Mouse (Mus musculus): ENCODE measurements at regions not wholly inside any gene's neighbourhood (a gene's known extent, or its start where the extent isn't known, plus 50 kb on each side); places are given as distances from the start of the nearest gene placed in this dataset.

- Histone ChIP-seq H3K4me2 (no peak overlapping the region), H3K27ac (no peak overlapping the region), H3K9me3 (no peaks in the 10 kb centered on the region), H3K27me3 (no peaks in the 10 kb centered on the region), H3K36me3 (no peaks in the 10 kb centered on the region), H3K4me3 (no peak overlapping the region), H3K4me1 (peaks cover 3% of the 10 kb centered on the region), H3K9ac (no peak overlapping the region)
- no peak for ATAC-seq (ENCODE audit: insufficient number of reproducible peaks, low FRiP score, low TSS enrichment, low read depth)
- WGBS, result 27% methylated on average over 2 of the region's 2 CpGs
Observed at GRCm38 (mm10) chr11:32113118-32113826, 86.8 kb downstream of the Il9r start.

- H3K27me3 ChIP-seq, result no peaks in the 10 kb centered on the region
- WGBS, result 19% methylated on average over 5 of the region's 5 CpGs
- H3K4me1 ChIP-seq, result peaks cover 3% of the 10 kb centered on the region; the same call in 1 of the 2 replicates
- H3K9me3 ChIP-seq, result no peaks in the 10 kb centered on the region
- ATAC-seq (ENCODE audit: insufficient number of reproducible peaks, low FRiP score, low TSS enrichment, low read depth), result no peak
- no peaks in the 10 kb centered on the region for H3K36me3 ChIP-seq
- H3K27ac ChIP-seq, result no peak overlapping the region
- H3K4me3 ChIP-seq, result no peak overlapping the region
- H3K9ac ChIP-seq, result no peak overlapping the region
- no peak overlapping the region for H3K4me2 ChIP-seq
Observed at GRCm38 (mm10) chr11:32112521-32112920, 87.6 kb downstream of the Il9r start.

GRCm38 (mm10) chr11:32111841-32112240 is 88.2 kb downstream of the Il9r start:
- WGBS, result 73% methylated on average over 3 of the region's 3 CpGs
- no peak overlapping the region for H3K9ac ChIP-seq
- H3K4me1 ChIP-seq, result peaks cover 3% of the 10 kb centered on the region; the same call in 1 of the 2 replicates
- H3K9me3 ChIP-seq, result no peaks in the 10 kb centered on the region
- no peak overlapping the region for H3K4me2 ChIP-seq
- H3K36me3 ChIP-seq, result no peaks in the 10 kb centered on the region
- no peak overlapping the region for H3K27ac ChIP-seq
- no peaks in the 10 kb centered on the region for H3K27me3 ChIP-seq
- H3K4me3 ChIP-seq, result no peak overlapping the region
- no peak for ATAC-seq (ENCODE audit: insufficient number of reproducible peaks, low FRiP score, low TSS enrichment, low read depth)

GRCm38 (mm10) chr11:32109911-32110310 is 90.2 kb downstream of the Il9r start:
- no peak for ATAC-seq (ENCODE audit: insufficient number of reproducible peaks, low FRiP score, low TSS enrichment, low read depth)
- Histone ChIP-seq H3K4me3 (no peak overlapping the region), H3K4me1 (peaks cover 10% of the 10 kb centered on the region; the same call in 1 of the 2 replicates), H3K36me3 (no peaks in the 10 kb centered on the region), H3K27me3 (no peaks in the 10 kb centered on the region), H3K4me2 (no peak overlapping the region), H3K9ac (no peak overlapping the region), H3K9me3 (no peaks in the 10 kb centered on the region), H3K27ac (no peak overlapping the region)
- WGBS, result 87% methylated on average over 3 of the region's 3 CpGs

All from limb, embryonic 15.5 days (tissue).